Mouse (Mus musculus) frontal cortex, postnatal 14 days (tissue): Measurements from ENCODE around the gene Phgr1.

Experiments
- DNase-seq, 2 experiments: peaks; one replicate each; pipeline ENCODE4 v3.0.0; 2022; ENCODE audit warnings: low spot score in 2 of 2

Gene Phgr1

GRCm38 (mm10) chr2:118772158-118772874 lies at the start of gene Phgr1:
Phgr1 (plus strand) TSS chr2:118772769.
- DNase-seq, result no peak

DNA sequence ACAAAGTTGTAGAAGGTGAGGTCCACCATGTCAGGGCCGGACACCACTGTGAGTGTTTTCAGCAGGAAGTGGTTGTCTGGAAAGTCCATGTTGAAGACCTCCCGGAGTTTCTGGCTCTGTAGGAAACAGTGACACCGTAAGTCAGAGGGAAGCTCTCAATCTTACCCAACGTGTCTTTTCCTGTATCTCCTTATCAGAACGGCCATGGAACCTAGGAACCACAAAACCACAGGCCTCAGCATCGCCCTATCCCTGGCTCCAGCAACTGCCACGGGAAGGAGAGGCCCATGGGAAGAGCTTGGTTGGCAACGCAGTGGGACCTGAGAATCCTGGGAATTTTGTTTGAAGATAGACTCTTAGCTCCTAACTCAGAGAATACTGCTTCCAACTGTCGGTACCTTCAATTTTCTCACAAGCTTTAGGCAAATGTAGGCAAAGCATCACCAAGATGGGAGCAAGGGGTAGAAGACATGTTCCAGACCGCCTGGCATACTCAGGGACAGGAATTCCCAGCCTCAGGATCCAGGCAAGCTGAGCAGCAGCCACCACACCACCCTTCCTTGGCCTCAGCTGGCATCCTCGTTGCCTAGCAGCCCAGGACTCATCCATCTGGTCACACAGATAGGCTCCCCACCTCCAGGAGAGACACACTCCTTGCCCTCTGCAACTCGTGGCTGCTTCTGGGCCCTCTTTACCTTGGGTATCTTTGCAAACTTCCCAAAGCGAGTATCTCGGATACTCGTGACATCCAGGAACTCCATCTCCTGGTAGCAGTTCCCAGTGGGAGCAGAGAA lies 48.7 kb upstream of the Phgr1 start:
- peak in 1 of 2 experiments; percentile 2 for DNase-seq

- no peak for DNase-seq
Measured at GRCm38 (mm10) chr2:118725511-118725910, 47.1 kb upstream of the Phgr1 start.

GRCm38 (mm10) chr2:118726873-118727272 lies 45.7 kb upstream of the Phgr1 start:
- DNase-seq, result peak in 1 of 2 experiments; percentile 1

DNA sequence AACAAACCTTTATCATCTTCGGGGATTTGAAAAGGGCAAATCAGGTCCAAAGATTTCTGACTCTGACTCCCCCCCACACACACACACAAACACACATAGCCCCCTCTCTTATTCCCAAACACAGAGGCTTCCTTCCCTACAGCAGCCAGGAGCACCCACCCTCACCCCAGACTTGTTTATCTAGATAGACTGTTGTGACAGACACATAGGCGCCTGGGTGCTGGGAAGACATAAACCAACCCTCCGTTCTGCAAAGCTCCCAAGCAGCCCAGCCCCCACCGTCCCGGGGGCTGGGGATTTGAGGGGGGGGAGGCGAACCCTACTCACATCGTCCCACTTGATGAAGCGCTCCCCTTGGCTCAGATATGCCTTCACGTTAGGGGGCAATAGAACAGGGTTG lies 44.7 kb upstream of the Phgr1 start:
- no peak for DNase-seq

DNA sequence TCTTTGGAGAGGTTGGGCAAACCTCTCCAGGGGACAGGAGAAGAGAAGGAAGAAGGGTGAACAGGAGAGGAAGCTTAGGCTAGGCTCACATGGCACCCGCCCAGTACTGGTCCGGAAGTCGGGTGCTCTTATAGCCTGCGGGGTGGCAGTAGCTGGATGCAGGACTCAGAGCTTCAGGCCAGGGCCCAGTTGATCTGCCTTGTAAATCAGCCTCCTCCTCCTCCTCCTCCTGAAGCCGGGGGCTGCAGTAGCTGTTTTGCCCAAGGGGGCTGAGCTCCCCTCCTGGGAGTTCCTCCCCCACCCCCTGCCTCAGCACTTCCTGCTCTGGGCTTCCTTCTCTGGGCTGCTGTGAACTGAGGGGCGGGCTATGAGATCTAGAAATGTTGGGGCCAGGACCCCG lies 44.2 kb upstream of the Phgr1 start, which contains the start of gene Plcb2:
TSS of gene Plcb2 (minus strand) at position 102 of the 400 bp plus-strand sequence.
- peak in 1 of 2 experiments; percentile 3 for DNase-seq

- peak in 1 of 2 experiments; percentile 4 for DNase-seq
Measured at GRCm38 (mm10) chr2:118729194-118729593, 43.4 kb upstream of the Phgr1 start.

GRCm38 (mm10) chr2:118729816-118730621 lies 42.5 kb upstream of the Phgr1 start:
- peak in 1 of 2 experiments; percentile 3 for DNase-seq

DNA sequence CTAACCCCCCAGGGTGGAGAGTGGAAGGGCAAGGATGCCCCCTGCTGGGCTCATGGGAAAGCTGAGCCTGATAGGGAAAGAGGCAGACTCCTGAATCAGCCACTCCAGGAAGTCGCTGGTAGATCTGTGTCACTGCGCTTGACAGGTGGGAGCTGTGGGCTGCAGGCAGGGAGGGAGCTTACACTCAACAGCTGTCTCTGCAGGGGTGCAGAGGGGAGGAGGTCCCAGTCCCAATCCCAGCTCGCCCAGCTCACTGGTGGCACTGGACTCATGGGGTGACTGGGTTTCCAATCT lies 42.0 kb upstream of the Phgr1 start:
- peak; percentile 58 to 72 for DNase-seq

GRCm38 (mm10) chr2:118731981-118732380 lies 40.6 kb upstream of the Phgr1 start:
- DNase-seq, result no peak

DNA sequence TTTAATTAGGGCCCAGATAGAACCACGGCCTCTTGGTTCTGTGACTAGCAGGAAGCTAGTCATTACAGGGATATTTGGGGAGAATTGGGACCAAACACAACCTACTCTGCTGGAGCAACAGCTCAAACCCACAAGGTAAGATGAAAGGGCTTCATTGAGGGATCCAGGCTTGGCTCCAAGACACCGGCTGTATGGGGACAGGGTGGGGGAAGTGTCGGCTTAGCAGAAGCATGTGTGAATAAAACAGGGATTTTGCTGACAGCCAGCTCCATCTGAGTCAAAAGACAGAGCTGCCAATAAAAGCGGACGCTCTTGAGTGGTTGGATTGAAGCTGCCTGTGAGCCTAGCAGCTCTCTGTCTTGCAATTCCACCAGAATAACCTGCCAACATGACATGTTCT lies 39.2 kb upstream of the Phgr1 start:
- DNase-seq, result no peak

GRCm38 (mm10) chr2:118740341-118740740 lies 32.2 kb upstream of the Phgr1 start:
- DNase-seq, result no peak

DNA sequence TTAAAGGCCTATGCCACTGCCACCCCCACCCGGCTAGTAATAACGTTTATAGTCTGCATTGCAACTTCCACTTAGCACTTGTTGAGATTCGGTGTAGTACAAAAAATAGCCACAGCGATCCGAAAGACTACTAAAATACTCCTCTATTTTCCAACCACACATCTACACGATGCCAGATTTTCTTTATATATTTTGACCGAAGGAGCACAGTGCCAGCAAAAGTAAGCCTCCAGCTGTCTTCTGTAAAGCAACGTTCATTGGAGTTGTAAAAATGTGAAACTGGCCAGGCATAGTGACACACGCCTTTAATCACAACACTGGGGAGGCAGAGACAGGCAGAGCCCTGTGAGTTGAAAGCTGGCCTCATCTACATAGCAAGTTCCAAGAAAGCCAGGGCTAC lies 31.4 kb upstream of the Phgr1 start:
- DNase-seq, result no peak

- DNase-seq, result no peak
Measured at GRCm38 (mm10) chr2:118743261-118743943, 29.2 kb upstream of the Phgr1 start.

DNA sequence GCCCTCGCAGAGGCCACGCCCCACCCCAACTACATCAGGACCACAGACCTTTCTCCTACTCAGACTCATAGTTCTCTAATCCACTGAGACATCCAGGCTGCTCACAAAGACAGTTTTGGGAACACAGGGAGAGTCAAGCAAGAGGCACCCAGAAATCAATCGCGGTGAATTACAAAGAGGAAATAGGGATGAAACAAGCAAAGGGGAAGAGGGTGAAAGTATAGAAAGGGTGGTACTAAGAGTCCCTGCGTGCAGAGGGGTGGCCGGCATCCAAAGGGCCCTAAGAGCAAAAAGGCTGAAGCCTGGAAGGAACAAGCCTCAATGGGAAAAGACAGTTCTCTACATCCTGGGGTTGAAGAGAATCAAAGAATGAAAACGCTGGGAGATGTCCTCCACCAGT lies 27.9 kb upstream of the Phgr1 start:
- no peak for DNase-seq

DNA sequence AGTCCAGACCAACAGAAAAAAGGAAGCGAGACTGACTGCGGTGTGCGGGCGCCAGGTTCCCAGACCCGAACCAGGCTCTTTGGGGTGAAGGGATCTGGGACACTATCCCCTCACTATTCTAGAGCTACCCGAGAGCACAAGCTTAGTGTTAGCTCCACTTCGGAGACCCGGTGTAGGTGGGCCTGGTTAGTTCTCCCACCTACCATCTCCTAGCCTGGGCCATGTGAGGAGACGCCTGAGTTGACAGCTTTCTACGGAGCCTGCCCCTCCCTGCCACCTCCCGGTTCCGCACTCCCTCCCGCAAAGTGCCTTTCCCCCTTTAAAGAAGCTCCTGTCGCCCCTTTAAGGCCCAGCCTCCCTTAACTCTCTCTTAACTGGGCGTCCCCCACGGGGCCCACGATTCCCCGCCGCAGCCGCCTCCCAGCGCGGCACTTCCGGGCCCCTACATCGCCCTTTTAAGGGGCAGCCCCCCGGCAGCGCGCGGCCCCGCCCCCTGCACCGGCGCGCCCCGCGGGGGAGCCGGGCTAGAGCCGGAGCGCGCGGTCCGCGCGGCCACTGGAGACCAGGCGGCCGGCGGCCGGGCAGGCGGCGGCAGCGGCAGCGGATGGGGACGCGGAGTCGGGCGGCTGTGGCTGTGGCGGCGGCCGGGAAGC lies 27.2 kb upstream of the Phgr1 start, which contains the start of gene Inafm2:
TSS of gene Inafm2 (plus strand) at position 527 of the 653 bp plus-strand sequence.
- peak; percentile 84 for DNase-seq

DNA sequence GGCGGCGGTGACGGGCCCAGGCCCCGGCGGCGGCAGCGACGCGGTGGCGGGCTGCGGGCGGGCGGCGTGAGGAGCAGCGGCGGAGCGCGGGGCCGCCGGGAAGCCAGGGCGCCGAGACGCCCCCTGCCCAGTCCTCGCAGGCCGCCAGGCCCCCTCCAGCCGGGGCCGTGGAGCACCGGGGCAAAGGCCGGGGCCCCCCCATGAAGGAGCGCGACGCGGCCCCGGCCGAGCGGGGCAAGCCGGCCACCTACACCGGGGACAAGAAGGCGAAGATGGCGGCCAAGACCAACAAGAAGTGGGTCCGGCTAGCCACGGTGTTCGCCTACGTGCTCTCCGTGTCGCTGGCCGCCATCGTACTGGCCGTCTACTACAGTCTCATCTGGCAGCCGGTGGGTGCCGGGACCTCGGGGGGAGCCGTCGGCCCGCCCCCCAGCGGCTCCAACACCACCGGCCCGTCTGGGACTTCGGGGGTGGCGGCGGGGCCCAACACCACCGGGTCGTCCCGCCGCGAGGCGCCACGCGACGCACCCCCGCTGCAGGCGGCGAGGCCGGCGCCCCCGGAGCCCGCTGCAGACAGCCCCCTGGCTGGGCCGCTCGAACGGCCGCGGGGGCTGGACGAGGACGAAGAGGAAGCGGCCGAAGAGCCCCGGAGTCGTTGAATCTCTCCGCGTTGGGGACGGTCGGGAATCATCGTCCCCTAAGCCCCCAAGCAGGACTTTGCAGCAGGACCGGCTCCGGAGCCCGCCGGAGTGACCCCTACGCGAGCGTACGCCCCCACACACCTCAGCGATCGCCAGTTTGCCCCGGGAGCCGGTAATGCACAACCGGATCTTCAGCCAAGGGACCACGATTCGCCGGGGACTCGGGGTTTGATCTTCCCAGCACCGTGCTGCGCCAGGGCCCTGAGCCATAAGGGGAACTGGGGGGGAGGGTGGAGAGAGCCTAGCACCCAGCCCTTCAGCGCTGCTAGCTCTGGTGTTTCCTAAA lies 26.4 kb upstream of the Phgr1 start:
- peak in 1 of 2 experiments; percentile 6 for DNase-seq

GRCm38 (mm10) chr2:118747301-118747960 lies 25.1 kb upstream of the Phgr1 start:
- DNase-seq, result no peak

DNA sequence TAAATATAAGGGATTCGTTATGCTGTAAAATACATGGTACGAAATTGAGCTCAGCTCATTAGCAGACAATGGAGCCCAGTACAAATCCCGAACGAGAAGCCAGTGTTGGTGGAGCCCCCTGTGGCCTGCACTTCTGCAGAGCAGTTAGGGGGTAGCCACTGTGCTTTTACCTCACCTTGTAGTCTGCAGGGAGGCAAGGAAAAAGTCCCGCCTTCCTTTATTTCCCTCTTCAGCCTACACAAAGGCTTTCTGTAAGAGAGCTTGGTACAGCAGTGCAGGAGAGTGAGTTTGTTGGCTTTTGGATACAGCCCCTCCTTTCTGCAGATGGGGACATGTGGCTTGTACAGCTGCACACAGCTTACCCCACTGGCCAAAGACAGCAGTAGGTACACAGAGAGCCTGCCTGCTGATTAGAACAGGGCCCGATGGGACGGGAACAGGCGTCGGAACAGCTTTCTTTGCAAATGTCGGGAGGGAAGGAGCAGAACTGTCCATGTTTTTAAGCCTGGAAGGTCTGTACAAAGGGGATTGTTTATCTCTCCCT lies 23.2 kb upstream of the Phgr1 start:
- DNase-seq, result no peak
